Mouse (Mus musculus): ENCODE data around the gene Adamts1.

Adamts1 gene

DNA sequence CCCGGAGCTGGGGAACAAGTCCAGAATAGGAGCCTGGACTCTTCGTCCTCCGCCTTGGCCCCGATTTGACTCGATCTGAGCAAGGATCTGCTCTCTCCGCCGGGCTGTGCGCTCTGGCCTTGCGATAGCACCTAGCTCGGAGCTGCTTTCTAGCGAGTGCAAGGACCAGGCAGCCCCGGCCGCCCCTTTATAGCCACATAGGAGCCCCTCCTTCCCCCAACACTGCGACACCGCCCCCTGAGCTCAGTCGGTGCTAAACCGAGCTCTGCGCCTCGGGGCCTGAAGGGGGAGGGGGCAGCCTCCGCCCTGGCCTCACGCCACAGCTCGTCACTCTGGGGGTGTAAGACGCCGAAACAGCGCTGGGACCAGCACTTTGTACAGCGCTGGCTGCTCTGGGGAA lies at the start of gene Adamts1:
Adamts1 (minus strand) TSS at position 160 of the 400 bp plus-strand sequence.
- DNase-seq (ENCODE audit: low read depth, low spot score) = no peak

DNA sequence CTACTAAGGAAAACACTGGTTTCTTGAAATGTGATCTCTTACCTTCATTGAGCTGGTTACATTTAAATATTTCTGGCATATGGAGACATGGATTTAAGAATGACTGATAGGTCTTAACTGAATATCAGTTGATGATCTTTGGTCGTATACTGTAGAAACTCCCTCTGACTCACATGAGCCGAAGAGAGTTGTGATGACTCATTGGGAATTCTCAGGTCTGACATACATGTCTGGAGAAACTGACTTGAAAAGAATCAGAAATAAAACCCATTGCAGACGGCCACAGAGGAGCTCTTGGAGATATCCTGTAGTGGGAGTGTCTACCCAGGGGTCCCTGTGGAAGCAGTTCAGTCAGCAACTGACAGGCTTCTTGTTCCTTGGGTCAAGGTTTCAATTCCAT lies 24.2 kb upstream of the Adamts1 start:
- DNase-seq (ENCODE audit: low read depth, low spot score) = no peak

DNA sequence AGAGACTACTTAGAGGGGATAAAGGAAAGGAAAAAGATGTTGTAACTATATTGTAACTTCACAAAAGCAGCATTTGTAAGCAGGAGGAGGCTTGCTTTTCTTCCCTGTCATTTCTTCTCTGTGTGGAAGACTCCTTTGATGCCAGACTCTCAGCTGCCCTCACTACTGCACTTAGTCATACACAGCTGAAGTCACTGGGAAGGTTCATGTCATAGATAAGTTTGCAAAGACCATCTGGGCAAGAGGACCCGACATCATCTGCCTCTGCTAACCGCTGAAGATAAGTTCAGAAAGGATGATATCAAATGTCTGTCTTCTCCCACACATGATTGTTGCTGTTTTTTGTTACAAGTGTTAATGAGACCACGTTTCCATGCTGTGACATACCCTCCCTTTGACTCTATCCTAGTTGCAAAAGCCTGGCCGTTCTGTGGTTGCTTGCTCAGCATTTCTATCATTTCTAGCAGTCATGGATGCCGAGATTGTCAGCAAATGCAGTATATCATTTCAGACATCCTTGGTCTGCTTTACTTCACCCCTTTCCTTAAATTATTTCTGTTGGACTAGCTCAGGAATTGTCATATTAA lies 19.5 kb upstream of the Adamts1 start:
- DNase-seq (ENCODE audit: low read depth, low spot score) = no peak

DNA sequence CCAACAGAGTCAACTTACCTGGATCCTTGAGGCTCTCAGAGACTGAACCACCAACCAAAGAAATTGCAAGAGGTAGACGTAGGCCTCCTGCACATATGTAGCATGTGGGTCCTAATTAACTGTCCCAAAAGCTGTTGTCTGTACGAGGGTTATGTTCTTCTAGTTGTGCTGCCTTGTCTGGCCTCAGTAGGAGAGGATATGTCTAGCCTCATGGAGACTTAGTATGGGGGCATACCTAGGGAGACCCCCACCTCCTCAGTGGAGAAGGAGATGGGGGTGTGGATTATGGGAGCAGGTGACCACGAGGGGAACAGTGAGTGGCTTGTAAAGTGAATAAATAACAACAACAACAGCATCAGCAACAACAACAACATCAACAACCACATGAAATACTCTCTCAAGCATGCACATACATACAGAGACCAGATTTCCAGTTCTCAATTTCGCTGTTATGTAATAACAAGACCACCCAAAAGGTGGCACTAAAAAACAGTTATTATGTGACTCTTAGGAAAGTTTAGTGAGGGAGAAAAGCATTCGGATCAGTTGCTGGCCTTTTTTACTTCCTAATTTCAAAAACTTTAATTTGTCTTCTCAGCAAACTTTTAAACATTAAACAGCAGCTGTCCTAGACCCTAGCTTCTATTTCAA lies 17.0 kb upstream of the Adamts1 start:
- DNase-seq (ENCODE audit: low read depth, low spot score) = no peak

DNA sequence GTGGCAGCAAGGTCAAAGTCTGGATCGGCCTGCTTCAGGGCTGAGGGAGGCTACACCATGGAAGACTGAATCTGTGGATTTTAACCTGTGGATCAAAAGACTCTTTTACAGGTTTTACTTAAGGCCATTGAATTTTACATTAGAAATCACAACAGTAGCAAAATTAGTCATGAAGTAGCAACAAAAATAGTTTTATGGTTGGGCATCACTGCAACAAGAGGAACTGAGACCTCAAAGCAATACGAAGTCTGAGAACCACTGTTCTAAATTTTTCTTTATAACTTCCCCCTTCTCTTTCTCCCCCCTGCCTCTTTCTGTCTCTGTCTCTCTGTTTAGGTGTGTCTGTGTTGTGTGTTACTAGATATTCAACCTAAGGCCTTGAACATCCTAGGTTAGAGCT lies 11.2 kb upstream of the Adamts1 start:
- no peak for DNase-seq (ENCODE audit: low read depth, low spot score)

DNA sequence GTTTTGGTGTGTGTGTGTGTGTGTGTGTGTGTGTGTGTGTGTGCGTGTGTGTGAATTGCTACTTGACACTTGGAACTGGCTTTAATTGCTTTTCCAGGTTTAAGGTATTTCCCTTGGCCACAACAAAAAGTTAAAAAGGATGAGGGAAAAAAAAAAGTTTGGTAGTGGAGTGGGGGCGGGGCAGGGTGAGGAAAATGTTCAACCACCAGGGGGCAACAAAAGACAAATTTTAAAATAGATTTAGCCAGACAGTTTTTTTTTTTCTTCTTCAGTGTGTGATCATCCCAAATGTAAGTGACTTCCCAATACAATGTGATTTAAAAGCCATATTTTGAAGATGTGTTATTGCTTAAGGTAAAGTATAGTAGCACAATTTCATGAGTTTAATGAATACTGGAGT lies 4.7 kb upstream of the Adamts1 start:
- no peak for DNase-seq (ENCODE audit: low read depth, low spot score)

DNA sequence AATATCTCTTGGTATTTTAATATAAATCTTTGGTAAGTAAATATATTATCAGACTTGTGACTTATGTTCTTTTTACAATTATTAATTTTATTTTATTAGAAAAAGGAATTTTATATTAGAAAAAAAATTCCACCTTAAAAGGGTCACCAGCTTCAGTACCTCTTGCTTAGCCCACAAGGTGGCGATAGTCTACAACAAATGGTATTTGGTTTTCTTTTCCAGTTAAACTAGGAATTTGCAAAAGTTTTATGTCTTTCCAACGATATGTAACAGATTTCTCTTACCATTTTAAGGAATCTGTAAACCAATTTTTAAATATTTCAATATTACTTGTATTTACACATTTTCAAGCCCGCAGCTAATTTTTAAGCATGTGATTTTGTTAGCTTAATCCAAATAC lies 4.2 kb upstream of the Adamts1 start:
- no peak for DNase-seq (ENCODE audit: low read depth, low spot score)

DNA sequence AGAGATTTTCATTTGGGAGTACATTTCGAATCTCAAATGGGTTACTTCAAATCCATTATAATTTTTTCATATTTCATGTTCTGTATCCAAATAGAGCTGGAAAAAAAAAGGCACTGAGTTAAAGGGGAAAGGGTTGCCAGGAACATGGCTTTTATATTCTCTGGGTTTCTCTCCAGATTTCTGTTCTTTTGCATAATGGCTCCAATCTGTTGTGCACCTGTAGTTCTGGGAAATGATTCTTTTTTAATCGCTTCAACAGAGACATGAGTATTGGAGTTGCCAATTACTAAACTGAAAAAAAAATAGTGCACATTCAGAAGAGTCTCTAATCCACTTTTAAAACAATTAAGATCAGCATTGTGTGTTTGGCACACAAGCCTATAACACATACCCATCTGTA lies 2.7 kb upstream of the Adamts1 start:
- no peak for DNase-seq (ENCODE audit: low read depth, low spot score)

DNA sequence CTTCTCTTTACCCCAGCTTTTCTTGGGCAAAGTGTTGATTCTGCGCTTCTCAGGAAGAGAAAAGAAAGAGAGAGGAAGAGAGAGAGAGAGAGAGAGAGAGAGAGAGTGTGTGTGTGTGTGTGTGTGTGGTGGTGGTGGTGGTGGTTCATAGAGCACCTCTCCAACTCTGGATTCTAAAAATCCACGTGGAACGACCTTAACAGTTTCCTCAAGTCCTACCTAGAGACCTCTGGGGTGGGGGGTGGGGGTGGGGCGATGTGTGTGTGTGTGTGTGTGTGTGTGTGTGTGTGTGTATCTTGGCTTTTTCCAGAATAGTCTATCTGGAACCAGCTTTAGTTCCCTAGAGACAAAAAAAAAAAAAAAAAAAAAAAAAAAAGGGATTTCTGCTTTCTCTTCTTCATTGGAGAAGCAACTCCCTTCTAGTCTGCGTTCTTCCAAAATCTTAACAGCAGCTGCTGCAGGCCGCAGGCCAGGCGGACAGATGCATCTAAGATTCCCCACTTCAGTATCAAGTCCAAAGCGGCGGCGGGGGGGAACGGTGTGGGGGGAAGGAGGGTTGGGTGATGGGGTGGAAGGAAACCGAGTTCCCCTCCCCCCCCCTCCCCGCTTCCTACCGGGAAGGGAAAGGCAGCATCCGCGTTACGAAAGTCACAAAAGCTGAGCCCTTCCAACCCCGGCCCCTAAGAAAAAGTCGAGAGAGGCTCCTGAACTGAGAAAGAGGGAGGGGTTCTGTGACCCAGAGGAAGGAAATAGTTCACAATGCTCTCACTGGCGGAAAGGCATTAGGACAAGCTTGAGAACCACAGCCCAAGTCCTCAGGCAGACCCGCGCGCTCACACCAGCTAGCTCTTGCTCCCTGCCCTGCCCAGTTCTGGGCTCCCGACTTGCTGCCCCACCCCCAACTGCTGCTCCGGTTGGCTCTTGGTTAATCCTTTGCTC lies 969 bp upstream of the Adamts1 start:
- DNase-seq (ENCODE audit: low read depth, low spot score) = no peak

DNA sequence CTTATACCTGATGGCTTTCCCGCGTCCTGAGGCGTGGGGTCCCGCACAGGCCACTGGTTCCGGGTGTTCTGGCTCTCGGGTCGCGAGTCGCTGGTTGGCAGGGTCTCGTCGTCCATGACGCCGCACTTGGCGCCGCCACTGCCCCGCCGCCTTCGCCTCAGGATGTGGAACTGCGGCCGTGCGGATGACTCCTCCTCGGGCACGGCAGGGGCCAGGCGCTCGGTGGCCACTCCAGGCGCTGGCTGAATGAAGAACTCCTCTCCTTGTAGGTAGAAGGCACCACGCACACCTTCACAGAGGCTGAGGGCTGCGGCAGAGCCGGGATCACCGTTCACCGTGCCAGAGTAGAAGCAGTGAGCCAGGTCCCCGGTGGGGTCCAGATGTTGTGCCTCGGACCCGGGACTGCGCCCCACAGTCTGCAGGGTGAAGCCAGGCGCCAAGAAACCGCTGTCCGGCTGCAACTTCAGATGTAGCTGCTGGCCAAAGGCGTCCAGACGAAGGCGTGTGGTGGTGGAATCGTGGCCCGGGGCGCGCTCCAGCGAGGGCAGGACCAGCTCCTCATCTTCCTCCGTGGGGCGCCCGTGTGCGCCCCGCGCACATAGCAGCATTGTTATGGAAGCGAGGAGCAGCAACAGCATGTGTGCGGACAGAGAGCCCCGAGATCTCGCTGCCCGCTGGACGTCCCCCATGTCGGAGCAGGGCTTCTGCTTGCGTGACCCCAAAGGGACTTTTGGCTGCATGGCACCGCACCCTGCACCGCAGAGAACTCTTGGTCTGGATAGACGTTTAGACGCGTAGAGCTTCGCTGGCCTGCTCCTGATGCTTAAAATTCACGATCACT lies 722 bp downstream of the Adamts1 start:
- DNase-seq (ENCODE audit: low read depth, low spot score) = no peak

DNA sequence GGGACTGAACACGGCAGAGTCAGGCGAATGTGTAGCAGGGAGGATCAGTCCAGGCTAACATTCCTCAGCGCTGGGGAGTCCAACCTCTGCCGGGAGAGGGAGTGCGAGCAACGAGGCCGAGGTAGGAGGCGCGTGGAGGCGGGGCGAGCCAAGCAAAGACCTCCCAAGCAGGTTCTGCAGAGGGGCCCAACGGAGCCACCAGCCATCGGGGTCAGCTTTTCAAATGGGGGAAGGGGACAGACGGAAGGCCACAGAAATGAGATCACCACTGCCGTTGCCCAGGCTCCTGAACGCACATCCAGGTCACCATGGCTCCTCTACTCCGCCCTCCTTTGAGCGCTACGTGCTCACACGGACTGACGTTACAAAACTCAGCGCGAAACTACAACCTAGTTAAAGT lies 1.7 kb downstream of the Adamts1 start:
- no peak for DNase-seq (ENCODE audit: low read depth, low spot score)

DNA sequence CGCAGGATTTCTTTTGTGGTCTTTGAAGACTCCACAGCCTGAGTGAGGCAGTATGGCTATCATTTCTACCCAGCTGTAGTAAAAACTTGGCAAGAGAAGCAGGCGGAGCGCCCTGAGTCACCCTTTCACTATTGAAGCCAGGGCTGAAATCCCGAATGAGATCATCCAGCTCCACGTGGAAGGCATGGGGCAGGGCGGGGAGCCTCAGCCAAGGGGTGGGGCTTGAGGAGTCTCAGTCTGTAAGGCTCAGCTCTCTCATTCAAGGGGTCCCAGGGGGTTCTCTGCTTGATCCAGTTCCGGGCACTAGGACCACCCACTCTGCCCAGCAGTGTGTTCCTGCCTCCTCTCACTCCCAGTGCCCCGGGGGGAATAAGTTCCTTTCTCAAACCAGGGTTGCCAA lies 2.2 kb downstream of the Adamts1 start:
- no peak for DNase-seq (ENCODE audit: low read depth, low spot score)

DNA sequence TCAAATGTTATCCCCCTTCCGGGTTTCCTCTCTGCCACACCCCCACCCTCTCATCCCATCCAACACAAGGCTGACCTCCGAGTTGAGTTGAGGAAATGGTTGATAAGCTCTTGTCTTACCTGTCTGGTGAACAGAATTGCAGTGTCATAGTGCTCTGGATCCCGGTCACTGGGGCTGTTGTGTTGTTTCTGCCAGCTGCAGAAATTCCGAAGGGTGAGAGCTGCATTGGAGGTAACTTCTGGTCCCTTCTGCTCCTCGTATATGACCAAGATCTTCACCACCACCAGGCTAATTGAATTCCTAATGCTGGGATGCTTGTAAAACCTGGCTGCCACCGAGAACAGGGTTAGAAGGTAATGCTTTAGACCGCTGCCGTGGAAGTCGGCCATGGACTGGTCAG lies 2.9 kb downstream of the Adamts1 start:
- DNase-seq (ENCODE audit: low read depth, low spot score) = no peak

DNA sequence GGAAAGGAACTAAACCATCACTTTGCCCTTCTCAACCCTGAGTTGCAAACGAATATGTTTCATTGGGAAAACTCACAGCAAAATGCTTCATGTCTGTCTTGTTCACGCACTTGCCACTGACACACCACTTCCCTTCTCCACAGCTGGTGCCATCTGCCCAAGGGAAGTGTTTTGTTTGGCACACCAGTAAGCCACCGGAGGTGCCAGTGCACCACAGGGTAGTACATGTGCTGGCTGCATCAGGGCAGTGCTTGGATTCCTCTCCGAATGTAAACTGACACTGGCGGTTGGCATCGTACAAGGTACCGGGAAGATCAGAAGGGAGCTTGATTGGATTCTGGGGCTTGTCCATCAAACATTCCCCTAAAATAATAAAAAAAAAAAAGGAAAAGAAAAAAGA lies 4.6 kb downstream of the Adamts1 start:
- no peak for DNase-seq (ENCODE audit: low read depth, low spot score)

DNA sequence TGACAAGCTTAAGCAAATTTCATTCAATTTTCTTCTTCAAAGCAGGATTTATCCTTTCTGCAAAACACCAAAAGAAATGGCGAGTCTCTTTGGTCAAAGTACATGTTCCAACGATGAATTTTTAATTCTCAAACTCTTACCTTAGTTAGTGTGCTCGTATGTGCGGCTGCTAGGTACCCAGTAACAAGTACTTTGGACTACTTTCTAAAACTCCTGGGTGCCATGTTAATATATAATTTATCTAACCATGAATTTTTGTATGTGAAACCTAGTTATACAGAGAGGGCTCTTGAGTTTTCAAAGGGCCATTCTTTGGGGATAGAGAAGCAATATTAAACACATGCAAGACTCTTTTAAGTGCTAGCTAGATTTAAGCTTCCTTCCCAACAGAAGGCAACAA lies 5.8 kb downstream of the Adamts1 start:
- DNase-seq (ENCODE audit: low read depth, low spot score) = no peak

DNA sequence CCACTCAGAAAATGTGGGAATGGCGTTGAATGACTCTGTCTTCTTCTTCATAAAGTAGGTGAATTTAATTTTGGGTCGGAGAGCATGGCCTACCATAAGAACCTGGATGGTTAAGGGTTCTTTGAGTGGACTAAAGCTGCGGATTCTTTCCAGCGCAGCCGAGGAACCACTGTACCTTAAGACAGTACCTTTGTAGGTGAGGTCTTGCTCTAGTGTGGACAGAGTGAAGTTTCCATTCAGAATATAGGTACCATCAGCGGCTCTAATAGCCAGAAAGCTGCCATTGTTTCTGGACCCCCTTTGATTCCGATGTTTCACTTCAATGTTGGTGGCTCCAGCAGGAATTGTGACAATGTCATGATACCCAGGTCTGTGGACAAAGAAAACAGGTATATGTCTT lies 7.2 kb downstream of the Adamts1 start:
- no peak for DNase-seq (ENCODE audit: low read depth, low spot score)

DNA sequence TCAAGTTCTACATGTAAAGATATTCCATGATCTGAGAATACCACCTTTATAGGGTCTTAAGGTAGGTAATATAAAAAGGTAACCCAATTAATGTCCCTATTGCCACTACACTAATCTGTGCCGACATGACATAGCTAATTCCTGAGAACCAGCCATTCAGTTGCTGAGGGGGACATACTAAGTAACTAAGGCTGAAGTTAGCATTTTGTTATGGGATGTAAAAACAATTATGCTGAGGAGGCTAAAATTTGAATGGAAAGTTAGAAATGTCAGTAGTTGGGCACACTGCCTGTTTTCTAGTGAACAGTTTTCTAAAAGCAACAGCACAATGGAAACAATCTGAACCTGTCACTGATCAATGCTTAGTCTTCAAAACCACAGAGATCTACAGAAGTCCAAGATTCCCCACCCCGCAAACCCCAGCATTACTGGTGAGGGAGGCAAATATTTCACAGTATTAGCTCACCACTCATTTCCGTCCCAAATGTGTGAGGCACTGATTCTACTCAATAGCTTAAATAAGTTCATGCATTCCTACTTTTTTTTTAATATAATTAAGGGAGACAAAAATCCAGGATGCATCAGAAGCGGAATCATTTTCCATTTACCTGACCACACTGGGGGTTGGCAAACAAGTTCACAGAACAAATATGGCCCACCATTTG lies 9.6 kb downstream of the Adamts1 start:
- no peak for DNase-seq (ENCODE audit: low read depth, low spot score)

DNA sequence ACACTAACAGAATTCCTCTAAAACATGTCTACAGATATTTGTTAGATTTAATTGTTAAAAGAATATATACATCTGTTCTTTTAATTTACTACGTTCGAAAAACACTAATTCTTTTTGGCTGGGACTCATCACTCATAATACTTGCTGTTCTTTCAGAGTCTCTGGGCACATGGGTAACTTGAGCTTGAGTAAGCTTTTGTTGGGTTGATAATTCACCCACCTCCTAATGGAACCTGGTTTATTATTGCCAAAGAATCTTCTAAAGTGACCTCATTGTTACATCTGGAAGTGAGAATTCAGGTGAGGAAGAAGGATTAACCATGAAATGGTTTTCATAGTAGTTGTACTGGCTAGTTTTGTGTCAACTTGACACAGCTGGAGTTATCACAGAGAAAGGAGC lies 21.8 kb downstream of the Adamts1 start:
- no peak for DNase-seq (ENCODE audit: low read depth, low spot score)

DNA sequence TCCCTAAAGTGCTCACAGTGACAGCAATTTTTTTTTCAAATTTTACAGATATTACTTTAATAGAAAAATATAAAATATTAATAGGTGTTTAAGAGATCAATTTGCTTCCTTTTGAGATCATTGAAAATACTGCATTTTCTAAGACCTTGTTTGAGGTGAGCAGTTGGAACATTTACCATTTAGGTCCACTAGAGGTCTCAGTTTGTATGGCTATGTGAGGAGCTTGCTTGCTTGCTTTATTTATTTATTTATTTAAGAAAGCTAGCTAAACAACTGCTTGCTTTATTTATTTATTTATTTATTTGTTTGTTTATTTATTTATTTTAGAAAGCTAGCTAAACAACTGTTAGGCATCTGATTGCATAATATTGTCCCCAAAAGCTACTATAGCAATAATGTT lies 23.1 kb downstream of the Adamts1 start:
- DNase-seq (ENCODE audit: low read depth, low spot score) = no peak

DNA sequence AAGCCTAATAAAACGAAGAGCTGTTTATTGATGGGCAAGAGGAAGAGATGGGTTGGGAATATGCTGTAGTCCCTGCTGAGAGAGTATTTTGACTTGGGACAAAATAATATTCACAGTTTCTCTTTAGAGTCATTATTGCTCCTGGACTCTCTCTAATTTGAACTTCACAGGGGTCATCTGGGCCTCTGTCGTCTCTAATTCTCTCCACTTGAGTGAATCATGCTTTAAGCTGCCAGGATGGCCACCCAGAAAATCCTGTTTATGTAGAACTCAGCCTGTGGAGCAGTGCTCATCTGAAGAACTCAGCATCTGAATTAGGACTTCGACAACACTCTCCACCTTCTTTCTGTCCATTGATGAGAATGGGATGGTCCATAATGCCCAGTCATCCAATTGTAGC lies 30.6 kb downstream of the Adamts1 start:
- no peak for DNase-seq (ENCODE audit: low read depth, low spot score)

DNA sequence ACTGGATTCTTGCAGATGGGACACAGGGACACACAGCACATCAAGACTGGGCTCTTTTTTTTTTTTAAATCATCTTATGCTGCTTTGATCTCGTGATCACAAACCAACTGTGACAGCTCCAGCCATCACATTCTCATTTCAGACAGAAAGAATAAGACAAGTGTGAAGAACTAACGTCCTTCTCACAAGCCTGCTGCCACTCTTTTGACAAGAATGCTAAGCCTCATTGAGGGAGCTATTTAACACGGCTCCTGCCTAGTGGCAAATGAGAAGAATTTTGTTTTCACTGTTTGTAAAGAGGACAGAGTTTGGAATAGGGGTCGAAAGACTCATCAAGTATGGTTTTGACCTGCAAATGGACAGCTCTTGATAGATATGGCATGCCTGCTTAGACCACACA lies 35.6 kb downstream of the Adamts1 start:
- no peak for DNase-seq (ENCODE audit: low read depth, low spot score)

Measured in retina, adult 2 months (tissue).